Mouse (Mus musculus) CD4-positive, CD25-positive, alpha-beta regulatory T cell, adult 4 months (primary cell): Measurements from ENCODE around the gene Hmg20a. TPM values are rescaled to one million over a fixed set of nuclear protein-coding genes. Genes with fewer than 3 reads are reported as not detected.
A peak's percentile ranks its signal among the peaks of the same experiment; 100 is the strongest.

Experiments
- ATAC-seq: one replicate; pipeline ENCODE4 v1.8.0; 2017
- polyA plus RNA-seq, 2 experiments: library from polyadenylated mRNA; unstranded; fragments of 100-300 nt; shearing (Covaris generic); gene quantifications; one replicate each; pipeline ENCODE4 v1.2.1; 2017

Hmg20a gene
- 10 to 100 TPM; 57.1 to 75.0 TPM for polyA plus RNA-seq

GRCm38 (mm10) chr9:56417948-56418737 lies at the start of gene Hmg20a, which contains the start of gene Peak1:
TSS of gene Hmg20a (plus strand) at chr9:56418609.
TSS of gene Peak1 (minus strand) at chr9:56418067.
- ATAC-seq, result peak; percentile 76

- no peak for ATAC-seq
Observed at GRCm38 (mm10) chr9:56368814-56369213, 49.6 kb upstream of the Hmg20a start.

- no peak for ATAC-seq
Observed at GRCm38 (mm10) chr9:56370710-56371109, 47.7 kb upstream of the Hmg20a start.

GRCm38 (mm10) chr9:56374401-56374800 lies 44.0 kb upstream of the Hmg20a start:
- no peak for ATAC-seq

DNA sequence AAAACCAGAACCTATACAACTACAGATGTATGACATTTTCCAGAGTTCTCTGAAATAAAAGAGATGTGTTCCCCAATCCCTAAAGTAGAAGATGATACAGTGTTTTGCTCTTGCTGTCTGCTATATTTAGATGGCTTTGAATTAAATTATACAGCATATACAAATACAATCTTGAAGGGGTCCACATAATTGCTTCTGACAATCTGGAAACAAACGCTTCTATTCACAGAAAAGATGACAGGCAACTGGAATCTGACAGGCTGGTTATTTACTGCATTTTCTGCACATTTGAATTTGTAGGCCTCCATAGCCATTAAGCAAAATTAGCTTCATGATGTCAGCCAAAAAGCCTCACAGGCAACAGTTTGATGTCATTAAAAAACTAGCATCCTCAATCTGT lies 35.6 kb upstream of the Hmg20a start:
- ATAC-seq, result no peak

- no peak for ATAC-seq
Observed at GRCm38 (mm10) chr9:56392857-56393256, 25.6 kb upstream of the Hmg20a start.

GRCm38 (mm10) chr9:56396306-56396705 lies 22.1 kb upstream of the Hmg20a start:
- ATAC-seq, result no peak

GRCm38 (mm10) chr9:56404619-56405018 lies 13.8 kb upstream of the Hmg20a start:
- no peak for ATAC-seq

DNA sequence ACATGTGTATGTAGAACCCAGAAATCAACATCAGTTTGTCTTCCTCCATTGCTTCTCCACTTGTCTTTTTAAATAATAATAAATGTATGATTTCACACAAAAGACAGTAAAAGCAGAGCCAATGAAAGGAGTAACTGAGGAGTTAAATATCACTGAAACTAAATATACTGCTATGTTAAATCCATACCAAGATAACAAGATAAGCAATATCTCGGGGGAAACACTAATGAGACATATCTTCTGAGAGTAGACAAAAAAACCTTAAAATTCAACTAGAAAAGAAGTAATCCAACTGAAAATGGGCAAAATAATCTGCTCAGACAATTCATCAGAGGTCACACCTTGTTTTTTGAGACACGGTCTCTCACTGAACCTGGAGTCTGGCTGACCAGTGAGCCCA lies 8.5 kb upstream of the Hmg20a start:
- ATAC-seq, result no peak

- ATAC-seq, result no peak
Observed at GRCm38 (mm10) chr9:56412716-56413115, 5.7 kb upstream of the Hmg20a start.

- ATAC-seq, result no peak
Observed at GRCm38 (mm10) chr9:56414322-56414721, 4.1 kb upstream of the Hmg20a start.

- no peak for ATAC-seq
Observed at GRCm38 (mm10) chr9:56415393-56415792, 3.0 kb upstream of the Hmg20a start.

- ATAC-seq, result no peak
Observed at GRCm38 (mm10) chr9:56415935-56416607, 2.3 kb upstream of the Hmg20a start.

GRCm38 (mm10) chr9:56417415-56417947 lies 928 bp upstream of the Hmg20a start:
- ATAC-seq, result peak; percentile 10

DNA sequence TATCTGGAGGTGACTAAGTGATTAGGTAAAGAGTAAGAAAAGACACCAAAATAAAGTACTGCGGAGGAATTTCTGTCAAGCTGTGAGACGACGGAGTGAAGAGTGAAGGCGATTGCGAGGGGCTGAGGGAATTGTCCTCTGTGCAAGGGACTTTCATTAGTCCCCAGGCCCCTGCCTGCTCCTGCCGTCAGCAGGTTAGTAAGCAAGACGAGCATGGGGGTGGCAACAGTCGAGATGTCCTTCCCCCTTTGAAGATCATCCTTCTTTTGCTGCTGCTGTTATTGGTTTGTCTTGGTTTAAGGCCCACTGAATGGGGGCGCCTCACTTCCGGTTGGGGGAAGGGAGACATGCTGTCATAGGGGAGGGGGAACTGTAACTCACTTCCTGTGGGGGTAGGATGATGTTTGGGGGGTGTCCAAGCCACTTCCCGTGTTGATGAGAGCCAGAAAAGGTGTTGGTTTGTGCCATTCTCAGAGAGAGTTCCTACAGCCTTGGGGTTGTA lies 380 bp downstream of the Hmg20a start:
- ATAC-seq, result peak; percentile 65

GRCm38 (mm10) chr9:56420236-56420635 lies 1.8 kb downstream of the Hmg20a start:
- ATAC-seq, result no peak

GRCm38 (mm10) chr9:56420892-56421601 lies 2.6 kb downstream of the Hmg20a start:
- ATAC-seq, result no peak

GRCm38 (mm10) chr9:56421991-56422390 lies 3.6 kb downstream of the Hmg20a start:
- ATAC-seq, result no peak

DNA sequence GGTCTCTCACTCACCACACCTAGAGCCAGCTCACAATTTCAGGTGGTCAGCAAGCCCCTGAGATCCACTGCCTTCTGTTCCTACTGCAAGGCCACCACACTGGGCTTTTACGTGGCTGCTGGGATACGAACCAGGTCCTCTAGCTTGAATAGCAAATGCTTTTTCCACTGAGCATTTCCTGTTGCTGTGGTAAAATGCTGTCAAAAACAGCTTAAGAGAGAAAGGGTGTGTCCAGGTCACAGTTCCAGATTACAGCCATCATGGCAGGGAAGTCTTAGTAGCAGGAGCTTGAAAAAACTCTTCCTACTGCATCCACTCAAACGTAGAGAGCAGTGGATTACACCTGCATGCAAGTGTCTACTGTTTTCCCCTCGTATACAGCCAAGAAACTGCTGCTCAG lies 6.5 kb downstream of the Hmg20a start:
- ATAC-seq, result peak; percentile 53

GRCm38 (mm10) chr9:56435821-56436526 lies 17.6 kb downstream of the Hmg20a start:
- ATAC-seq, result no peak

GRCm38 (mm10) chr9:56437300-56437892 lies 19.0 kb downstream of the Hmg20a start:
- ATAC-seq, result peak; percentile 43

DNA sequence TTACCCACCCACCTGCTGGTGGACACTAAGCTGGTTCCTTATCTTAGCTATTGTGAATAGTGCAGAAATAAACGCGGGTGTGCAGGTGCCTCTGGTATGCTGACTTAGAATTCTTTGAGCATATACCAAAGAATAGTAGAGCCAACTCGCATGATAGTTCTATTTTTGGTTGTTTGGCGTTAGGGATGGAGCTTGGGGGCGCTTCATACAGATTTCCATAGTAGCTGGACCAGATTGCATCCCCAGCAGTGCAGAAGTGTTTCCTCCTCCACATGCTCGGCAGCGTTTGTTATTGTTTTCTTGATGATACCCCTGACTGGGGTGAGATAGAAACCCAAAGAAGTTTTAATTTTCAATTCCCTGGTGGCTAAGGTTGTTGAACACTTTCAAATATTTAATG lies 21.3 kb downstream of the Hmg20a start:
- ATAC-seq, result no peak
